ENCODE assay signal across 9 mouse cellular contexts in genomic region chr5:31081386-31081785, GRCm38 (mm10). TPM values are rescaled to one million over a fixed set of nuclear protein-coding genes. Genes with fewer than 3 reads are reported as not detected.
DNase-seq lines count a peak whose midpoint lies in the region; ATAC-seq and TF ChIP-seq lines count a peak whose summit lies in the region.
"Had no signal": no experiment of that assay in that cellular context is flagged by ENCODE, and none has a peak within 500 bp of the region (broad histone marks: within the 10 kb centered on the region; RNA-seq: fewer than 3 reads in every experiment).

No protein-coding gene starts in this region.

- no peak overlapping the region for H3K4me2 ChIP-seq in intestine, postnatal 0 days (replicated peaks; ENCODE audit: low read depth)
- H3K4me2 ChIP-seq in intestine, embryonic 16.5 days (ENCODE audit: low read depth, low read length): no peak overlapping the region
- H3K4me2 ChIP-seq in embryonic facial prominence, embryonic 11.5 days (ENCODE audit: low read depth, low read length): no peak overlapping the region
- H3K4me2 ChIP-seq: limb, embryonic 15.5 days had no signal

- 82% methylated on average over 3 of the region's 3 CpGs for WGBS in intestine, postnatal 0 days
- WGBS in intestine, embryonic 16.5 days: 74% methylated on average over 3 of the region's 3 CpGs
- WGBS in embryonic facial prominence, embryonic 11.5 days: 80% methylated on average over 3 of the region's 3 CpGs

- peak in 1 of 2 experiments; percentile 29; a peak in 1 of 4 replicates for TF ChIP-seq POLR2A in MEL (IDR thresholded peaks at IDR 0.05; ENCODE audit: control insufficient read depth in 1 of 2, insufficient read depth in 1 of 2, low read depth in 1 of 2, low read length in 2 of 2, poor library complexity in 1 of 2)

- no peaks in the 10 kb centered on the region for H3K27me3 ChIP-seq in intestine, postnatal 0 days (replicated peaks; ENCODE audit: control insufficient read depth, insufficient read depth, low read length)
- H3K27me3 ChIP-seq in intestine, embryonic 16.5 days (replicated peaks; ENCODE audit: control insufficient read depth, insufficient read depth, low read length): no peaks in the 10 kb centered on the region
- H3K27me3 ChIP-seq in MEL (ENCODE audit: control insufficient read depth in 1 of 2, insufficient read depth in 2 of 2, low read length in 2 of 2): no peaks in the 10 kb centered on the region
- no peaks in the 10 kb centered on the region for H3K27me3 ChIP-seq in embryonic facial prominence, embryonic 11.5 days (ENCODE audit: control insufficient read depth, insufficient read depth, low read length)

- DNase-seq in B cell, adult 2 months: peak; percentile 61 to 67
- DNase-seq in MEL (ENCODE audit: low read depth, low spot score): peak; percentile 88
- peak; percentile 70 for DNase-seq in embryonic facial prominence, embryonic 11.5 days (ENCODE audit: low spot score)
- DNase-seq in thymus, postnatal 4 days: peak; percentile 80

- no peak overlapping the region for H3K27ac ChIP-seq in intestine, postnatal 0 days (ENCODE audit: low read depth, low read length)
- H3K27ac ChIP-seq in intestine, embryonic 16.5 days (ENCODE audit: low read length): no peak overlapping the region
- no peak overlapping the region for H3K27ac ChIP-seq in MEL (ENCODE audit: control insufficient read depth, low read depth, low read length)
- H3K27ac ChIP-seq in embryonic facial prominence, embryonic 11.5 days (replicated peaks; ENCODE audit: low read depth, low read length): no peak overlapping the region
- H3K27ac ChIP-seq: limb, embryonic 15.5 days had no signal

- TF ChIP-seq RAD21 in MEL (IDR thresholded peaks at IDR 0.05; ENCODE audit: low read depth, low read length): peak; percentile 30

- no peaks in the 10 kb centered on the region for H3K79me2 ChIP-seq in MEL (ENCODE audit: control insufficient read depth, insufficient read depth, low read length, poor library complexity)

- peaks cover 24% of the 10 kb centered on the region for H3K36me3 ChIP-seq in intestine, postnatal 0 days (ENCODE audit: control insufficient read depth, insufficient read depth)
- H3K36me3 ChIP-seq in intestine, embryonic 16.5 days (ENCODE audit: control insufficient read depth, insufficient read depth, low read length): peaks cover 21% of the 10 kb centered on the region
- H3K36me3 ChIP-seq in MEL (ENCODE audit: control insufficient read depth in 1 of 2, insufficient read depth in 2 of 2, low read length in 2 of 2): peaks cover 0 to 3% of the 10 kb centered on the region in 2 experiments; a peak in 3 of 4 replicates
- H3K36me3 ChIP-seq in embryonic facial prominence, embryonic 11.5 days (replicated peaks; ENCODE audit: control insufficient read depth, insufficient read depth, low read depth, low read length): peaks cover 5% of the 10 kb centered on the region

- TF ChIP-seq CTCF in intestine, postnatal 0 days (IDR thresholded peaks at IDR 0.05; ENCODE audit: low read depth): peak; percentile 80
- peak; percentile 85 to 99 (median 86) for TF ChIP-seq CTCF in MEL (IDR thresholded peaks at IDR 0.05 in 2 of 3, conservative IDR thresholded peaks at IDR 0.05 in 1 of 3; ENCODE audit: control insufficient read depth in 1 of 3, insufficient read depth in 1 of 3, low read depth in 2 of 3, low read length in 3 of 3, poor library complexity in 1 of 3, severe bottlenecking in 1 of 3)

- H3K9me3 ChIP-seq in intestine, postnatal 0 days (ENCODE audit: control insufficient read depth): no peaks in the 10 kb centered on the region
- H3K9me3 ChIP-seq in intestine, embryonic 16.5 days (ENCODE audit: control insufficient read depth, low read length): no peaks in the 10 kb centered on the region
- no peaks in the 10 kb centered on the region for H3K9me3 ChIP-seq in MEL (replicated peaks; ENCODE audit: insufficient read depth, low read length)
- H3K9me3 ChIP-seq in embryonic facial prominence, embryonic 11.5 days (replicated peaks; ENCODE audit: control insufficient read depth, low read length): no peaks in the 10 kb centered on the region
- H3K9me3 ChIP-seq: limb, embryonic 15.5 days had no signal

- no peak overlapping the region for H3K9ac ChIP-seq in intestine, postnatal 0 days (ENCODE audit: low read depth, low read length)
- H3K9ac ChIP-seq in intestine, embryonic 16.5 days (ENCODE audit: low read depth, low read length): no peak overlapping the region
- no peak overlapping the region for H3K9ac ChIP-seq in MEL (ENCODE audit: control insufficient read depth, low read depth, low read length, poor library complexity, severe bottlenecking)
- no peak overlapping the region for H3K9ac ChIP-seq in embryonic facial prominence, embryonic 11.5 days (replicated peaks; ENCODE audit: low read length)
- H3K9ac ChIP-seq: limb, embryonic 15.5 days had no signal

- no peaks in the 10 kb centered on the region for H3K4me1 ChIP-seq in intestine, postnatal 0 days (replicated peaks; ENCODE audit: control insufficient read depth, insufficient read depth, low read length)
- 0 out of 2 replicates have a peak, but pooled peaks cover 6% of the 10 kb centered on the region for H3K4me1 ChIP-seq in intestine, embryonic 16.5 days (ENCODE audit: control insufficient read depth, insufficient read depth, low read length)
- H3K4me1 ChIP-seq in MEL (ENCODE audit: control insufficient read depth in 1 of 2, insufficient read depth in 2 of 2, low read length in 2 of 2): peaks cover 0 to 11% of the 10 kb centered on the region in 2 experiments; a peak in 2 of 4 replicates
- no peaks in the 10 kb centered on the region for H3K4me1 ChIP-seq in embryonic facial prominence, embryonic 11.5 days (ENCODE audit: control insufficient read depth, insufficient read depth, low read length)

- H3K4me3 ChIP-seq in intestine, postnatal 0 days (ENCODE audit: low read depth, low read length): no peak overlapping the region
- no peak overlapping the region for H3K4me3 ChIP-seq in intestine, embryonic 16.5 days (ENCODE audit: low read length)
- no peak overlapping the region for H3K4me3 ChIP-seq in MEL (ENCODE audit: control insufficient read depth in 1 of 2, insufficient read depth in 1 of 2, low read depth in 2 of 2, low read length in 2 of 2)
- no peak overlapping the region for H3K4me3 ChIP-seq in embryonic facial prominence, embryonic 11.5 days (ENCODE audit: low read depth, low read length)
- H3K4me3 ChIP-seq: limb, embryonic 15.5 days had no signal

- TF ChIP-seq EP300 in MEL (IDR thresholded peaks at IDR 0.05; ENCODE audit: low read depth in 1 of 2, low read length in 2 of 2): no peak

- ATAC-seq in intestine, postnatal 0 days: no peak
- no peak for ATAC-seq in intestine, embryonic 16.5 days
- no peak for ATAC-seq in embryonic facial prominence, embryonic 11.5 days (replicated peaks; ENCODE audit: insufficient number of reproducible peaks, low FRiP score, low TSS enrichment, low read depth)
- peak; percentile 81 for ATAC-seq in megakaryocyte, adult 5-6 weeks (ENCODE audit: poor library complexity, severe bottlenecking)
- ATAC-seq in frontal cortex, adult (ENCODE audit: low TSS enrichment): no peak

RNA-seq across cellular contexts. Expression of gene Dnajc5g, which starts 24.7 kb away (rescaled TPM):
- polyA plus RNA-seq in intestine, postnatal 0 days (2015; fragmentation: Nextera tagmentation; extraction: Ambion mirVana): not detected in 2 replicates
- not detected in 2 replicates for polyA plus RNA-seq in intestine, embryonic 16.5 days (2015; fragmentation: Nextera tagmentation; extraction: Ambion mirVana)
- total RNA-seq in MEL (2012; rRNA removed): not detected in 2 replicates
- polyA plus RNA-seq in MEL (2012; ENCODE audit: insufficient read depth in 1 of 2, insufficient read length in 2 of 2, low read depth in 1 of 2, low replicate concordance in 2 of 2, missing spikeins in 1 of 2): not detected
- polyA plus RNA-seq in embryonic facial prominence, embryonic 11.5 days (2014; fragmentation: Nextera tagmentation; extraction: Ambion mirVana): not detected in 2 replicates
- not detected in 2 replicates for total RNA-seq in megakaryocyte, adult 5-6 weeks (2015)
- not detected in 2 replicates for total RNA-seq in megakaryocyte, adult 5-6 weeks (2017)
- polyA plus RNA-seq: limb, embryonic 15.5 days had no signal

RNA-seq across cellular contexts. Expression of gene Slc30a3, which starts 26.7 kb away (rescaled TPM):
- 0.10 TPM in 1 of 2 replicates, not detected in the other for polyA plus RNA-seq in intestine, postnatal 0 days (2015; fragmentation: Nextera tagmentation; extraction: Ambion mirVana)
- 0.12 and 0.15 TPM in 2 replicates for polyA plus RNA-seq in intestine, embryonic 16.5 days (2015; fragmentation: Nextera tagmentation; extraction: Ambion mirVana)
- total RNA-seq in MEL (2012; rRNA removed): not detected in 2 replicates
- polyA plus RNA-seq in MEL (2012; ENCODE audit: insufficient read depth in 1 of 2, insufficient read length in 2 of 2, low read depth in 1 of 2, low replicate concordance in 2 of 2, missing spikeins in 1 of 2): not detected
- polyA plus RNA-seq in embryonic facial prominence, embryonic 11.5 days (2014; fragmentation: Nextera tagmentation; extraction: Ambion mirVana): 0.46 and 0.59 TPM in 2 replicates
- not detected in 2 replicates for total RNA-seq in megakaryocyte, adult 5-6 weeks (2015)
- total RNA-seq in megakaryocyte, adult 5-6 weeks (2017): not detected in 2 replicates

RNA-seq across cellular contexts. Expression of gene Cad, which starts 26.8 kb away (rescaled TPM):
- 3.2 and 3.7 TPM in 2 replicates for polyA plus RNA-seq in intestine, postnatal 0 days (2015; fragmentation: Nextera tagmentation; extraction: Ambion mirVana)
- polyA plus RNA-seq in intestine, embryonic 16.5 days (2015; fragmentation: Nextera tagmentation; extraction: Ambion mirVana): 16.8 and 18.2 TPM in 2 replicates
- 213 and 228 TPM in 2 replicates for total RNA-seq in MEL (2012; rRNA removed)
- polyA plus RNA-seq in MEL (2012; ENCODE audit: insufficient read depth in 1 of 2, insufficient read length in 2 of 2, low read depth in 1 of 2, low replicate concordance in 2 of 2, missing spikeins in 1 of 2): 100 to 1,000 TPM; 254 to 383 TPM
- 21.3 and 23.5 TPM in 2 replicates for polyA plus RNA-seq in embryonic facial prominence, embryonic 11.5 days (2014; fragmentation: Nextera tagmentation; extraction: Ambion mirVana)
- total RNA-seq in megakaryocyte, adult 5-6 weeks (2015): 5.1 and 9.4 TPM in 2 replicates
- 5.4 and 7.5 TPM in 2 replicates for total RNA-seq in megakaryocyte, adult 5-6 weeks (2017)

RNA-seq across cellular contexts. Expression of gene Slc5a6, which starts 32.7 kb away (rescaled TPM):
- 18.0 and 20.0 TPM in 2 replicates for polyA plus RNA-seq in intestine, postnatal 0 days (2015; fragmentation: Nextera tagmentation; extraction: Ambion mirVana)
- 18.8 TPM in 2 replicates for polyA plus RNA-seq in intestine, embryonic 16.5 days (2015; fragmentation: Nextera tagmentation; extraction: Ambion mirVana)
- total RNA-seq in MEL (2012; rRNA removed): 25.6 and 34.5 TPM in 2 replicates
- 10 to 100 TPM in 1 of 2 experiments, not detected in 1; 41.7 TPM for polyA plus RNA-seq in MEL (2012; ENCODE audit: insufficient read depth in 1 of 2, insufficient read length in 2 of 2, low read depth in 1 of 2, low replicate concordance in 2 of 2, missing spikeins in 1 of 2)
- polyA plus RNA-seq in embryonic facial prominence, embryonic 11.5 days (2014; fragmentation: Nextera tagmentation; extraction: Ambion mirVana): 6.6 and 6.7 TPM in 2 replicates
- 0.41 and 2.0 TPM in 2 replicates for total RNA-seq in megakaryocyte, adult 5-6 weeks (2015)
- 1.3 and 1.4 TPM in 2 replicates for total RNA-seq in megakaryocyte, adult 5-6 weeks (2017)

RNA-seq across cellular contexts. Expression of gene Atraid, which starts 33.3 kb away (rescaled TPM):
- 227 and 250 TPM in 2 replicates for polyA plus RNA-seq in intestine, postnatal 0 days (2015; fragmentation: Nextera tagmentation; extraction: Ambion mirVana)
- polyA plus RNA-seq in intestine, embryonic 16.5 days (2015; fragmentation: Nextera tagmentation; extraction: Ambion mirVana): 180 and 190 TPM in 2 replicates
- total RNA-seq in MEL (2012; rRNA removed): 31.7 and 37.2 TPM in 2 replicates
- polyA plus RNA-seq in MEL (2012; ENCODE audit: insufficient read depth in 1 of 2, insufficient read length in 2 of 2, low read depth in 1 of 2, low replicate concordance in 2 of 2, missing spikeins in 1 of 2): 10 to 100 TPM in 1 of 2 experiments, not detected in 1; 58.0 TPM
- 88.2 and 105 TPM in 2 replicates for polyA plus RNA-seq in embryonic facial prominence, embryonic 11.5 days (2014; fragmentation: Nextera tagmentation; extraction: Ambion mirVana)
- total RNA-seq in megakaryocyte, adult 5-6 weeks (2015): 113 and 132 TPM in 2 replicates
- total RNA-seq in megakaryocyte, adult 5-6 weeks (2017): 88.5 and 103 TPM in 2 replicates

Comparison
In these comparisons a context has a peak if more than half of its experiments do, and no peak if none do; other contexts are left out.
1. RNA of gene Cad, which starts 26.8 kb away (polyA plus RNA-seq): 254 to 383 TPM in MEL; 21.3 to 23.5 TPM in embryonic facial prominence, embryonic 11.5 days, 16.8 to 18.2 TPM in intestine, embryonic 16.5 days and 3.2 to 3.7 TPM in intestine, postnatal 0 days; every median in the first group is over 10 times any median in the second.
2. Peak in every context shown above with its lines, with median percentiles within 50 percentile points of each other: DNase-seq.